Mouse (Mus musculus): ENCODE measurements around the gene 1810037I17Rik.
"Not testable (repeated sequence)": the region's sequence is repeated elsewhere in the genome, so short reads cannot be mapped to it uniquely, and the experiment has no call there.

The 1810037I17Rik gene

DNA sequence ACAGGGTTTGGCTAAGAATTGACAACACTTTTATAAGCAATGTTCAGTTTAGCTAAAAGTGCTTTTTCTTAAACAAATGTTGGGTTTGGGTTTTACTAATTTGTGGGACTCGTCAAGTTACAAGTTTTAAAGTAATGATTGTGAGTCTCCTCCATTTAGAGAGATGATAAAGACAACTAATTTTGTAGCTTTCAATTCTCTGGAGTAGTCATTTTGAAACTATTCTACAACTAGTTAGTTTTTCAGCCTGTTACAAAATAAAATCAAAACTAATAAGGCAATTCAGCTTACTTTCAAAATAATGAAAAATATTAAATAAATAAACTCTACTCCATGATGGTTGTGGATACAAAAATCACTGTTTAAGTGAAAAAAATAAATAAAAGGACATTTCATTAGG is 8.5 kb downstream of the 1810037I17Rik start:
- DNase-seq (ENCODE audit: inconsistent ontology term) = no peak

GRCm38 (mm10) chr3:122937176-122937575 is 13.2 kb downstream of the 1810037I17Rik start:
- DNase-seq (ENCODE audit: inconsistent ontology term) = not testable (repeated sequence)

GRCm38 (mm10) chr3:122939215-122939614 is 15.2 kb downstream of the 1810037I17Rik start:
- DNase-seq (ENCODE audit: inconsistent ontology term) = peak; percentile 52

- DNase-seq (ENCODE audit: inconsistent ontology term) = peak; percentile 27
Measured at GRCm38 (mm10) chr3:122943387-122943890, 19.4 kb downstream of the 1810037I17Rik start.

- DNase-seq (ENCODE audit: inconsistent ontology term) = no peak
Measured at GRCm38 (mm10) chr3:122950129-122950528, 26.1 kb downstream of the 1810037I17Rik start.

DNA sequence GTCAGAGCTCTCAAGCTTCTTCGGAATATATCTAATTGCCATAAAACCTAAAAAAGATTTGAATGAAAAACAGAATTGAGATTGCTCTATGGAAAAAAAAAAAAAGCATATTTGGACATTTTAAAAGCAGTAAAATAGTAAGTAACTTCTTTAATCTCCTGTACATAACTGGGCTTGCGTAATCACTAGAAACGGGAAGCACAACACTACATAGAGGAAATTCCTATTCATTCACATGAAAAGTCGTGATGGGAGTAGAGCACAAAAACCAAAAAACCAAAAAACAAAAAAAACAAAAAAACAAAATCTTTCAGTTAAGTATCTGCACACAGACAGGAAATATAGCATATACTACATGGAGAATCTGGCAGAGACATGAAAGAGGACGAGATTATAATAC is 40.3 kb downstream of the 1810037I17Rik start:
- no peak for DNase-seq (ENCODE audit: inconsistent ontology term)

DNA sequence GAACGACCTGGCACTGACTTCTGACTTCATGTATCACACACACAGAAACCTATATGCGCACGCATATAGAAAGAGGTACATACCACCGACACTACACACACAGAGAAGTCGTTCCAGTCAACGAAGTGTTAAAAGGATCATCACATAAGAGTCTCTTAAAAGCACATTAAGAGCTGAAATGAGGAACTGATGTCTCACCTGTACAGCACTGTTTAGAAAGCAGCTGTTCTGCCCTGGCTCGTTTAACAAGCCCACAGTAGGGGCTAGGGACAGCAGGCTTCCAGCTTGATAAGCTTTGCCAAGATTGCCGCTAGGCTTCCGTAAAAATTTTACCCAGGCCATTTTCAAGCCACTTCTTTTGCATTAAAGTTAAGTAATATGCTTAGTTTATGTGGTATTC is 44.4 kb downstream of the 1810037I17Rik start:
- no peak for DNase-seq (ENCODE audit: inconsistent ontology term)

GRCm38 (mm10) chr3:122972126-122972822 is 48.3 kb downstream of the 1810037I17Rik start:
- no peak for DNase-seq (ENCODE audit: inconsistent ontology term)

GRCm38 (mm10) chr3:122974833-122975232 is 50.8 kb downstream of the 1810037I17Rik start:
- DNase-seq (ENCODE audit: inconsistent ontology term) = no peak

GRCm38 (mm10) chr3:122975363-122975762 is 51.4 kb downstream of the 1810037I17Rik start:
- DNase-seq (ENCODE audit: inconsistent ontology term) = no peak

Measured in Muller cell, postnatal 12 days (primary cell).